Mouse (Mus musculus) hindbrain, embryonic 13.5 days (tissue): Measurements from ENCODE around the gene Tlr8. TPM values are rescaled to one million over a fixed set of nuclear protein-coding genes. Genes with fewer than 3 reads are reported as not detected.
A peak's percentile ranks its signal among the peaks of the same experiment; 100 is the strongest.
"Not testable (repeated sequence)": the region's sequence is repeated elsewhere in the genome, so short reads cannot be mapped to it uniquely, and the experiment has no call there.

Experiments used
- ATAC-seq: fragments of 200-750 bp; cut with Nextera tagmentation; 2 replicates; pipeline ENCODE4 v1.8.0; 2017; ENCODE audit warnings: moderate TSS enrichment; ENCODE audit not compliant: low FRiP score
- H3K27ac ChIP-seq: fragments of 300-500 bp; sonication (generic); 2 replicates; pipeline ENCODE4 v1.5.1; 2015; ENCODE audit warnings: inconsistent platforms, mild to moderate bottlenecking, moderate library complexity
- H3K27me3 ChIP-seq: fragments of 300-500 bp; sonication (generic); 2 replicates; pipeline ENCODE4 v1.6.1; 2015; ENCODE audit warnings: mild to moderate bottlenecking, inconsistent platforms
- H3K36me3 ChIP-seq: fragments of 300-500 bp; sonication (generic); 2 replicates; pipeline ENCODE4 v1.6.1; 2015; ENCODE audit warnings: mild to moderate bottlenecking, inconsistent platforms
- H3K4me1 ChIP-seq: fragments of 300-500 bp; sonication (generic); replicated peaks from 2 replicates; pipeline ENCODE4 v1.6.1; 2015; ENCODE audit warnings: inconsistent platforms
- H3K4me2 ChIP-seq: fragments of 300-500 bp; sonication (generic); 2 replicates; pipeline ENCODE4 v1.6.1; 2015; ENCODE audit warnings: inconsistent platforms, mild to moderate bottlenecking, moderate library complexity
- H3K4me3 ChIP-seq: fragments of 300-500 bp; sonication (generic); 2 replicates; pipeline ENCODE4 v1.5.1; 2015; ENCODE audit warnings: mild to moderate bottlenecking, inconsistent platforms
- H3K9ac ChIP-seq: fragments of 300-500 bp; sonication (generic); 2 replicates; pipeline ENCODE4 v1.6.1; 2015; ENCODE audit warnings: mild to moderate bottlenecking, inconsistent platforms
- H3K9me3 ChIP-seq: fragments of 300-500 bp; sonication (generic); 2 replicates; pipeline ENCODE4 v1.6.1; 2016; ENCODE audit warnings: inconsistent platforms
- WGBS: fragments of 180-500 bp; shearing (Covaris S2); methylation state at CpG from one replicate; pipeline ENCODE4 v1.1.7; 2015; 5-methylcytosine and 5-hydroxymethylcytosine counted together
- polyA plus RNA-seq: library from polyadenylated mRNA; unstranded; fragments of >200 nt; fragmentation: Nextera tagmentation; extraction: Ambion mirVana; gene quantifications from 2 replicates; pipeline ENCODE4 v1.2.1, GENCODE M21; 2015

Gene Tlr8
- 0.10 and 0.17 TPM in 2 replicates for polyA plus RNA-seq

DNA sequence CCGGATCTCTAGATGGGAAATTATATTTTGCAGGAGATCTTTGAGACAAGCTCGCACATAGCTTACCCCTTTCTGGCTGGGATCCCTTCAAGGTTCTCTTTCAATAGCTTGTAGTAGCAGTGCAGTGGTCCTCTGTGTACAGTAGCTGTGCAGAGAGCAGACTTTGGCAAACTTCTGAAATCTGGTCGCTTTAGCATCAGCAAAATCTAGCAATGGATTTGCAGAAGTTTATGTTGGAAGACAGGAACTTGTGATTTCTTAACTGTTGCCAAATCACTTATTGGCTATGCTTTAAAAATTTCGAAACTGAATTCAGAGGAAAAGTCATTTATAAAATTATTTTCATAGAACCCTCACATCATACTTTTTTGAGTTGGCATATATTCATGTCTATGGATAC, at the start of gene Tlr8:
TSS of gene Tlr8 (minus strand) at position 244 of the 400 bp plus-strand sequence.
- H3K9ac ChIP-seq = no peak within 1 kb of the TSS
- H3K36me3 ChIP-seq = no peaks in the 10 kb centered on the region
- no peak within 1 kb of the TSS for H3K4me3 ChIP-seq
- no peak within 1 kb of the TSS for H3K27ac ChIP-seq
- H3K4me1 ChIP-seq = no peaks in the 10 kb centered on the region
- no peak for ATAC-seq
- H3K27me3 ChIP-seq = peaks cover 21% of the 10 kb centered on the region; the same call in 1 of the 2 replicates
- 78% methylated on average over 4 of the region's 4 CpGs for WGBS
- H3K9me3 ChIP-seq = no peaks in the 10 kb centered on the region
- no peak within 1 kb of the TSS for H3K4me2 ChIP-seq

DNA sequence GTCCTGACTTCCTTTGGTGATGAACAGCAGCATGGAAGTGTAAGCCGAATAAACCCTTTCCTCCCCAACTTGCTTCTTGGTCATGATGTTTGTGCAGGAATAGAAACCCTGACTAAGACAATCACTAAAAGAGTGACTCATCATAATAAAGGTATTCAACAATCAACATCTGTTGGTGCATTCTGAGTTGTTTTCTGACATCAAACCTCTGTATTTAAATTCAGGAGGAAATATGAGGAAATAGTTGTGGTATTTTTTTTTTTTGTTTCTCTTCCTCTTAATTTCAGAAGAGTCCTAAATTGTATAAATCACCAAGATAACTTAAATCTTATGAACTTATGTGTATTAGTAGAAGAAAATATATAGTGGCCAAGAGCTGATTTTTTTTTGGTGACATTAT, 37.9 kb upstream of the Tlr8 start:
- WGBS = 75% methylated on average over 1 of the region's 1 CpGs
- not testable (repeated sequence) for H3K9me3 ChIP-seq, H3K4me1 ChIP-seq, H3K4me2 ChIP-seq, ATAC-seq, H3K4me3 ChIP-seq, H3K27ac ChIP-seq, H3K27me3 ChIP-seq, H3K9ac ChIP-seq, H3K36me3 ChIP-seq

DNA sequence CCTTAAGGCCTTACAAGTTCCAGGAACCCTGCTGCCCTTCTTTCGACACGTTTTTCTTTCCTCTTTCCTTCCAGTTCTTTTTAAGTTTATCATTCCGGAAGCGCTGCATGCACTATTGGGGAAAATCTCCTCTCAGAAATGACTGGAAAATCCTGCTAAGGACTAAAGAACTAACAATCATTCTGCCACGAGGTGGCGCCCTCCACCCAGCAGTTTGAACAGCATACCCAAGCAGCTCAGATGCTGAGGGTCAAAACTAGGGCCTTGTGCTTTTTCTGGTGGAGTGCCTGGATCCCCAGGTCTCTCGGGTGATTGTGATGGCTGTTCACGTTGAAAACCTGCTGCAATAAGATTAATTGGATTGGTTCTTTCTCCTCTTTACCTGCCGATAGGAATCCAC, 12.8 kb upstream of the Tlr8 start:
- no peaks in the 10 kb centered on the region for H3K9me3 ChIP-seq
- no peak overlapping the region for H3K4me3 ChIP-seq
- no peak overlapping the region for H3K4me2 ChIP-seq
- no peaks in the 10 kb centered on the region for H3K36me3 ChIP-seq
- H3K9ac ChIP-seq = no peak overlapping the region
- H3K27me3 ChIP-seq = peaks cover 7% of the 10 kb centered on the region; the same call in 1 of the 2 replicates
- no peak for ATAC-seq
- H3K4me1 ChIP-seq = no peaks in the 10 kb centered on the region
- WGBS = 18% methylated on average over 9 of the region's 9 CpGs
- H3K27ac ChIP-seq = no peak overlapping the region

DNA sequence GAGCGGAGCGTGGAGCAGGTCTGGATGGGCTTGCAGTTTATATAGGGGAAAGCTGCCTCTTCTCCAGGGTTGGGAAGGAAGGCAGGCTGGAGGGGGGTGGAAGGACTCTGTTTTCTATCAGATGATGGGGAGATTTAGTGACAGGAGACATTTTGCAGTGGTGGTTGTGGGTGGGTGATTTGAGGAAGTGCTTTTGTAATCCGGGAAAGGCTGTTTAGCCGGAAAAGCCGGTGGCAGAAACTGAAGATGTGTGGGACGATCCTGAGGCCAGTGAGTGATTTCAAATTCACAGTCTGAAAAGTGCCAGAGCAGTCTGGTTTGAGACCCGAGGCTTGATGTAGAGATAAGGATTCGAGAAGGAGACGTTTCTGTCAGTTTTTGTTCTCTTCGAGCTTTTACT, 12.4 kb upstream of the Tlr8 start:
- Histone ChIP-seq H3K36me3 (no peaks in the 10 kb centered on the region), H3K27me3 (peaks cover 7% of the 10 kb centered on the region; the same call in 1 of the 2 replicates), H3K4me2 (no peak overlapping the region), H3K4me3 (no peak overlapping the region), H3K27ac (no peak overlapping the region), H3K4me1 (no peaks in the 10 kb centered on the region), H3K9ac (no peak overlapping the region), H3K9me3 (no peaks in the 10 kb centered on the region)
- 66% methylated on average over 10 of the region's 10 CpGs for WGBS
- no peak for ATAC-seq

DNA sequence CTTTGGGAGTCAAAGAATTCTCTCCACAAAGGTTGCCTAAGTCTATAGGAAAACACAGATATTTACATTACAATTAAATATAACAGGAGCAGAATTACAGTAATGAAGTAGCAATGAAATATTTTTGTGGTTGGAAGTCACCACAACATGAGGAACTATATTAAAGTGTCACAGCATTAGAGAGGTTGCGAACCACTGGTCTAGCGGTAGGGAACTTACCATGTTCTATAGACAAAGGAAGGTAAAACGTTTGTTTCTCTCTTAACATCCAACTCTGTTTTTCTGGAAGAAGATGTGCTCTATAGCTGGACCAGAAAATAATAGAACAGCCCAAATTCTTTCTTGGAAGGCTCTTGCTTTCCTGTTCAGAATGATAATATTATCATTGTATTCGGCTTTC, 599 bp downstream of the Tlr8 start:
- H3K4me3 ChIP-seq = no peak overlapping the region
- peaks cover 23% of the 10 kb centered on the region; the same call in 1 of the 2 replicates for H3K27me3 ChIP-seq
- H3K36me3 ChIP-seq = no peaks in the 10 kb centered on the region
- no peak overlapping the region for H3K9ac ChIP-seq
- H3K9me3 ChIP-seq = no peaks in the 10 kb centered on the region
- H3K4me1 ChIP-seq = no peaks in the 10 kb centered on the region
- H3K4me2 ChIP-seq = no peak overlapping the region
- no peak for ATAC-seq
- 92% methylated on average over 4 of the region's 4 CpGs for WGBS
- no peak overlapping the region for H3K27ac ChIP-seq

DNA sequence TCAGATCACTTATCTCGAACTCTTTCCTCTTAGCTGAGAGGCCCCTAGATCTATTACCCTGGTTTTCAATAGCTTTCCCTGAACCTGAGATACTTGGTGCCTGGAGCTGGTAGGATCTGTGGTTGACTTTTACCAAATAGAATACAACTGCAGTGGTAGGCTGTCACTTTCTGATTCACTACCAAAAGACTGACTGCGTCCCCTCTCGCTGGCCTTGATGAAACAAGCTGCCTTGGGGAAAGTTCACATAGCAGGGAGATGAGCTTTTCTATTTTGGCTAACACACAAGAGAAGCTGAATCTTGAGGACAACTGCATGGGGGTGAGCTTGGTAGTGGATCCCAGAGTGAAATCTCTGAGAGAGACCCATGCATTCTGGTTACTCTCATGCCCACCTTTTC, 22.4 kb downstream of the Tlr8 start:
- no peak for ATAC-seq
- H3K27me3 ChIP-seq = peaks cover 16% of the 10 kb centered on the region; the same call in 1 of the 2 replicates
- H3K9ac ChIP-seq = no peak overlapping the region
- no peaks in the 10 kb centered on the region for H3K36me3 ChIP-seq
- no peaks in the 10 kb centered on the region for H3K9me3 ChIP-seq
- no peaks in the 10 kb centered on the region for H3K4me1 ChIP-seq
- no peak overlapping the region for H3K27ac ChIP-seq
- 93% methylated on average over 3 of the region's 3 CpGs for WGBS
- no peak overlapping the region for H3K4me3 ChIP-seq
- no peak overlapping the region for H3K4me2 ChIP-seq

DNA sequence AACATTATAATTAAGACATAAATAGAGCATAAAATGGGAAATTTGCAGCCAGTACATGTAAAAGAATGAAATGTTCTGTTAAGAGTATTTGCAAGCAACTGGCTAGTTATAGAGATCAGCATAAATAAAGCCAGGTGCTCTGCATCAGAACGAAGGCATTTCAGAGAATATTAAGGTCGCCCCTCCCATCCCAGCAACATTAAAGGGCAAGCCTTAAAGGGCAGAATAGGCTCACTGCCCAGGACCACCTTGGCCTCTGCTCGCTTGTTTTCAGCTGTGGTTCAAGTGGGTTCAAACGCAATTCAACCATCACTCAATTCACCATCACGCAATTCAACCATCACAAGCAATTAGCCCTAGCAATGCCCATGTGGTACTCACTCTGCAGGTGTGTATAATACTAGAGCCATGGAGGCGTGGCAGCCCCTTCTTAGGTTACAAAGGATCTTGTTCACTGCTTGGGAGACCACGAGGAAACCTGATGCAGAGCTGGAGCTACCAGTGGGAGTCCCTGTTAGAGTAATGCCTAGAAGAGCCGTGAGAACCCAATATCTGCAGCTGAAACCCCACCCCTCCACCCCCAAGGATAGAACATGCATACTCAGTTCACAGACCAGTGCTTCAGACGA, 24.7 kb downstream of the Tlr8 start:
- ATAC-seq = no peak
- Histone ChIP-seq H3K9me3 (no peaks in the 10 kb centered on the region), H3K4me1 (no peaks in the 10 kb centered on the region), H3K27ac (no peak overlapping the region), H3K4me3 (no peak overlapping the region), H3K36me3 (no peaks in the 10 kb centered on the region), H3K4me2 (no peak overlapping the region), H3K9ac (no peak overlapping the region), H3K27me3 (peaks cover 18% of the 10 kb centered on the region; the same call in 1 of the 2 replicates)
- whole genome bisulfite sequencing = 62% methylated on average over 9 of the region's 9 CpGs

DNA sequence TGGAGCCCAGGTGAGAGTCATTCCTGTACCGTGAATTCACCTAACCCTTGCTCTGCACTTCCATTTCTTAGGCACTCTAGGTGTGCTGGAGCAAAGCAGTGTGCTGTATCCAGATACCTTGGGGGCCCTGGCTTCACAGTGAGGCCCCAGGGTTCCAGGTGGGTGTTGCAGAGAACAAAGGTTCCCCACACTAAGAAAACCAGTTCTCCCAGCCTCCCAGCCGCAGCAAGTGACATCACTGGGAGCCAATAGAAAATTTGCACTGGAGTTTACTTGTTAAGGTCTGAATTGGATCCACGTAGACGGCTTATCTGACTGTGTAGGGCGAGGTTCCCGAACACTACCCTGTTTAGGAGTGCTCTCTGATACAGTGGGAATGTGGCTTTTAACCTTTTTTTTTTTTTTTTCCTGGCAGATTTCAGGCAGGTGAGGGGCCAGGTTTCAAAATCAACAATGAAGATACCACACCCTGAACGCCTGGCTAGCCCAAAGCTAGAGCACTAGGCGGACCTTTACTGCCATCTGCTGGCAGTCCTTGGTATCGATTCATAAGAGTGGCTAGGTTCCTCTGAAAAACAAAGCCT, 30.9 kb downstream of the Tlr8 start:
- 27% methylated on average over 9 of the region's 9 CpGs for WGBS
- peak overlapping the region; percentile 18; the same call in 1 of the 2 replicates for H3K27ac ChIP-seq
- no peak overlapping the region for H3K9ac ChIP-seq
- H3K4me1 ChIP-seq = no peaks in the 10 kb centered on the region
- H3K4me3 ChIP-seq = no peak overlapping the region
- H3K27me3 ChIP-seq = 0 out of 2 replicates have a peak, but pooled peaks cover 7% of the 10 kb centered on the region
- no peaks in the 10 kb centered on the region for H3K36me3 ChIP-seq
- H3K4me2 ChIP-seq = no peak overlapping the region
- H3K9me3 ChIP-seq = no peaks in the 10 kb centered on the region
- ATAC-seq = peak; percentile 75

DNA sequence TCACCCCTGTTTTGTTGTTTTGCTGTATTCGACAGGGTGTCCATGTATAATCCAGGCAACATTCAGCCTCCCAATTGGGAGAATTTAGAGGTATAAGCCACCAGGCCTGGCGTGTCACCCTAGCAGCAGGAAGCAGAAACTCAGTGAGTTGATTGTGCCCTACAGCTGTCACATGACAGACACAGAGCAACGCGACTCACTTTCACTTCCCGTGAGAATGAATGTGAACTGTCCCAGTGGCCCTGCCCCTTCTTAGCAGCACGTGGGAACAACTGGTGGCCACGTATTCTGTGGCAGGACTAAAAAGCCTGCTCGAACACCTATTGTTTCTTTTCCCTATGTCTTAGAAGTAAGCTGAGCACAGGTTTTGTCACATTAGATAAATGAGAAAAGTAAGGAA, 33.0 kb downstream of the Tlr8 start:
- no peak overlapping the region for H3K27ac ChIP-seq
- H3K4me1 ChIP-seq = no peaks in the 10 kb centered on the region
- no peak overlapping the region for H3K9ac ChIP-seq
- no peak overlapping the region for H3K4me2 ChIP-seq
- no peaks in the 10 kb centered on the region for H3K9me3 ChIP-seq
- H3K27me3 ChIP-seq = 0 out of 2 replicates have a peak, but pooled peaks cover 8% of the 10 kb centered on the region
- no peak for ATAC-seq
- no peak overlapping the region for H3K4me3 ChIP-seq
- no peaks in the 10 kb centered on the region for H3K36me3 ChIP-seq
- WGBS = 44% methylated on average over 8 of the region's 8 CpGs

DNA sequence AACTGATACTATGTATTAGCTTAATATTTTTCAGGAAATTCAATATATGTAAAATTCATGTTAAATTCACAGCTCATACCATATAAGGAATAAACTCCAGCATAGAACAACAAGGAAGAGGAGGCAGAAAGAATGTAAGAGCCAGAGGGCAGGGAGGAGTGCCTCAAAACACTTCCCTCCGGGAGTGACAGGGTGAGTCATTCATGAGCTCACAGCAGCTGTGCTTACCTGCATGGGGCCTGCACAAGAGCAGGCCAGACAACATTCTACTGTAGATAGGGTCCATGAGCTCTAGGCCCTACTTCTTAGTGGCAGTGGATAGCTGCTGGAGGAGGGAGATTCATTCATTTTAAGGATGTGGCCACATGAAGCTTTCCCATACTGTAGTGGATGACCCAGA, 34.3 kb downstream of the Tlr8 start:
- H3K4me1 ChIP-seq = no peaks in the 10 kb centered on the region
- H3K9ac ChIP-seq = no peak overlapping the region
- H3K27ac ChIP-seq = no peak overlapping the region
- H3K9me3 ChIP-seq = no peaks in the 10 kb centered on the region
- no peaks in the 10 kb centered on the region for H3K36me3 ChIP-seq
- no peak for ATAC-seq
- no peak overlapping the region for H3K4me3 ChIP-seq
- WGBS = 62% methylated on average over 1 of the region's 1 CpGs
- H3K27me3 ChIP-seq = 0 out of 2 replicates have a peak, but pooled peaks cover 8% of the 10 kb centered on the region
- H3K4me2 ChIP-seq = no peak overlapping the region

DNA sequence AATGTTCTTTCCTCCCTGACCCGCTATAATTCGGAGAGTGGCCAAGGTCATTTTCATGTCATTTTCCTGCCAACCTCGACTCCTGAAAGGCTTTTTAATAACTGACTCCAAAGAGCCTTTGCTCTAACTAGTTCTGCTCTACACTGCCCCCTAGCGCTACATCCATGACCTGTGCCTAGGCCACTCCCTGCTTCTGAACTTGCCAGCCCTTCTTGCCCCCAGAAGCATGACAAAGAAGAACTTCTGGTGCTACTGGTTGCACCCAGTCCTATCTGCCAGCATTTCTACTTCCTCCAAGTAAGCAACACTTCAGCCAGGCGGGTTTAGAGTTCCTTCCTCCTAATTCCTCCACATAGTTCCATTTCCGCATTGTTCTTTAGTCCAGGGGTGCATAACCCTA, 34.9 kb downstream of the Tlr8 start:
- H3K4me3 ChIP-seq = no peak overlapping the region
- no peak overlapping the region for H3K27ac ChIP-seq
- 0 out of 2 replicates have a peak, but pooled peaks cover 3% of the 10 kb centered on the region for H3K27me3 ChIP-seq
- WGBS = 40% methylated on average over 6 of the region's 6 CpGs
- no peaks in the 10 kb centered on the region for H3K4me1 ChIP-seq
- no peak for ATAC-seq
- H3K9ac ChIP-seq = no peak overlapping the region
- H3K4me2 ChIP-seq = no peak overlapping the region
- no peaks in the 10 kb centered on the region for H3K9me3 ChIP-seq
- no peaks in the 10 kb centered on the region for H3K36me3 ChIP-seq

DNA sequence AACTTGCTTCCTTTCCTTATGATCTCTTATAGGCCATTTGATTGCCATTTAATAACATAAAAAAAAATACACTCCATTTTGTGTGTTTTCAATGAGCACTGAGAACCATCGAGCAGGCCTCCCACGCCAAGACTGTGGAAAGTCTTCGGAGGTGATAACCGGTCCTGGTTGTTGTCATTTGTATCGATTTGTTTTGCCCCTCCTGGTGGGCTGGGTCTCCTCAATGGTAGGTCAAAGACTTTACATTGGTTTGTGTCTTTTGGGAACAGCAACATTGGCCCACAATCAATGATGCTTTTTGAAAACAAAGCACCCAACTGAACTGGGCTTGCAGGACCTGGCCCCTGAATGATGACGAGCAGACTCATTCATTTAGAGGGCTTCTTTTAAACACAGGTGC, 36.4 kb downstream of the Tlr8 start:
- H3K36me3 ChIP-seq = no peaks in the 10 kb centered on the region
- H3K4me3 ChIP-seq = no peak overlapping the region
- 95% methylated on average over 6 of the region's 6 CpGs for WGBS
- H3K4me1 ChIP-seq = no peaks in the 10 kb centered on the region
- H3K4me2 ChIP-seq = no peak overlapping the region
- no peak for ATAC-seq
- H3K27me3 ChIP-seq = 0 out of 2 replicates have a peak, but pooled peaks cover 3% of the 10 kb centered on the region
- no peaks in the 10 kb centered on the region for H3K9me3 ChIP-seq
- no peak overlapping the region for H3K27ac ChIP-seq
- H3K9ac ChIP-seq = no peak overlapping the region

DNA sequence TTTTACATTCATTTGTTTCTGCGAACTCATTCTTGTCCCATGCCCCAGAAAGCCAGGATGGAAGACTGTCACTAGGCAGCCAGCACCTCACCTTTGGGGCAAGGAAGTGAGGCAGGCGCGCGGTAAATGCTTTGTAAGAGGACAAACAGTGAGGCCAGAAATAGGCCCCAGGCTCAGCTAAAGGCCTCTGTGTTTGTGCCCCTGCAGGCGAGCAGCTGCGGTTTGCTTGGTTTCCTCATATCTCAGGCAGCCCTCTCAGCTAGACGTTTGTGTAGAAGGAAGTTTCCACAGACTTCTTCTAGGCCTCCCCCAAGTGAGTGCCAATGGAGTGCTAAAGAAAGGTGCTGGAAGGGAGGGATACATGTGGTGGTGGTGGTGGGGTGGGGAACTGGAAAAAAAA, 37.0 kb downstream of the Tlr8 start:
- ATAC-seq = no peak
- H3K4me1 ChIP-seq = no peaks in the 10 kb centered on the region
- no peaks in the 10 kb centered on the region for H3K9me3 ChIP-seq
- H3K27me3 ChIP-seq = 0 out of 2 replicates have a peak, but pooled peaks cover 3% of the 10 kb centered on the region
- H3K27ac ChIP-seq = no peak overlapping the region
- no peak overlapping the region for H3K9ac ChIP-seq
- no peaks in the 10 kb centered on the region for H3K36me3 ChIP-seq
- H3K4me3 ChIP-seq = no peak overlapping the region
- no peak overlapping the region for H3K4me2 ChIP-seq
- WGBS = 83% methylated on average over 7 of the region's 7 CpGs
